Mouse (Mus musculus) adrenal gland, postnatal 0 days (tissue): ENCODE data around the gene Gtf2h1. TPM values are rescaled to one million over a fixed set of nuclear protein-coding genes. Genes with fewer than 3 reads are reported as not detected.

Experiments used
- polyA plus RNA-seq: library from polyadenylated mRNA; unstranded; fragments of >200 nt; fragmentation: Nextera tagmentation; extraction: Ambion mirVana; gene quantifications from 2 replicates; pipeline ENCODE4 v1.2.1, GENCODE M21; 2015

Gene Gtf2h1
- polyA plus RNA-seq: 29.6 and 38.2 TPM in 2 replicates

DNA sequence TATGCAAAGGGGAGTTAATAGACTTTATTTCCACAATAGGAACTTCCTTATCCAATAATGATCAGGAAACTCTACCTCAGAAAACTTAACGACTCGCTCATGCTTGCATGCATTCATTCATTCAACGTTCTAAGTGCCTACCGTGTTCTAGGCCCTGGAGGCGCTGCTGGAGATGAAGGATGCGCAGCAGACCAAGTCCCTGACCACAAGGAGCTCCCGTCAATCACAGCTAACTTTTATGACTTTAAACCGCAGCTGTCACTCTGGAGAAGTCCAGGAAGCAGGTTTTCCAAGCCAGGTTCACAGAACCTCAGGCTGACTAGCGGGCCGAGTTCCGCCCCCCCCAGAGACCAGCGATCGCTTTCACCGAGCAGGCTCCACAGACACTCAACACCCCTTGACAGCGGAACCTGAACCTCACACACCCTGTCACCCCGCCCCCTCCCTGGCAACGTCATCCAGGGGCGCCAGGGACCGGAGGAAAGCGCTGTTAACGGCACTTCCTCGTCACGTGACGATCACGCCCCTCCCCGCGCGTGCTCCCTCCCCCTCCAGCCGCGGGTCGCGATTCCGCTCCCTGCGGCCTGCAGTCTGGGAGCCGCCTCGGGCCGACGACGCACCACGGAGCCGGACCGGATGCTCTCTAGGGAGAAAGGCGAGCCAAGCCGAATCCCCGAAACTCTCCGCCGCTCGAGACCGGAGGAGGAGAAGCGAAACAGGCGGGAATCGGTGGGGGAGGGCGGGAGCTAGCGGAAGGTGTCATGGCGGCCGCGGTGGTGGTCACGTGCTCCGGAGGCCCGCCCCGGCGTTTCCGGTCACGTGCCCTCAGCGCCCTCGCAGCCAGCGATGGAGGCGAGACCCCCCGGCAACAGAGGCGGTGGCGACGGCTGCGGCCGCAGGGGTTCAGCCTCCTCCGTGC, at the start of gene Gtf2h1, which contains the start of gene Hps5:
TSS of gene Gtf2h1 (plus strand) at position 817 of the 919 bp plus-strand sequence.
TSS of gene Hps5 (minus strand) at position 778 of the 919 bp plus-strand sequence.

GRCm38 (mm10) chr7:46751490-46751889, 44.4 kb upstream of the Gtf2h1 start, which contains the start of gene Saa2:
Saa2 (plus strand) TSS chr7:46751790.

GRCm38 (mm10) chr7:46840787-46841525, 45.1 kb downstream of the Gtf2h1 start, which contains the start of gene Ldha:
Ldha (plus strand) TSS chr7:46841475.

DNA sequence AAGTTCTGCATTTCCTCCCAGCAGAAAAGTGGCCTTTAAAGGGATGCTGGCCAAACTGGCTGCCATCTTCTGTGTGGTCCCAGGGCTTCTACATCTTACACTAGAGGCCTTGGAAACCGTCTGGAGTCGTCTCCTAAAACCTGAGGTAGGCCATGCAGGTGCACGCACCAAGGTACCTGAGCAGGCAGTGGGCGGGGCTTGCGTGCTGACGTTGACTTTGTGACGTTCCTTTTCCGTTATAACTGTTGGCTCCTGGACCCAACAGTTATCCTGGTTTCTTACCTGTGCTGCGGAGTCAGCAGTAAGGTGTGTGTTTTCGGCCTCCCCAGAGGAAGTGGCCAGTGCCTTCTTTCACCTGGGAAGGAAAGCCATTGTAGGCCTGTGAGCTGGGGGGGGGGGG, 65.1 kb downstream of the Gtf2h1 start, which contains the start of gene Ldhc:
TSS of gene Ldhc (plus strand) at position 208 of the 400 bp plus-strand sequence.

Other genes with a start within 250 kb of the Gtf2h1 start
- gene Sergef, start 156.3 kb upstream of the Gtf2h1 start, polyA plus RNA-seq: 19.4 and 20.8 TPM in 2 replicates
- 0.30 and 0.88 TPM in 2 replicates for gene Tph1, start 123.6 kb upstream of the Gtf2h1 start, polyA plus RNA-seq
- gene Saal1, start 85.4 kb upstream of the Gtf2h1 start, polyA plus RNA-seq: 17.0 and 18.3 TPM in 2 replicates
- 4.6 and 6.6 TPM in 2 replicates for gene Saa3, start 80.4 kb upstream of the Gtf2h1 start, polyA plus RNA-seq
- gene Saa4, start 63.5 kb upstream of the Gtf2h1 start, polyA plus RNA-seq: 0.10 and 0.16 TPM in 2 replicates
- gene Saa1, start 53.1 kb upstream of the Gtf2h1 start, polyA plus RNA-seq: 0.80 and 0.90 TPM in 2 replicates
- gene Saa2, start 44.3 kb upstream of the Gtf2h1 start, polyA plus RNA-seq: not detected in 2 replicates
- gene Hps5, start within 50 bp of the Gtf2h1 start, polyA plus RNA-seq: 9.0 and 10.7 TPM in 2 replicates
- 393 and 485 TPM in 2 replicates for gene Ldha, start 45.4 kb downstream of the Gtf2h1 start, polyA plus RNA-seq
- gene Ldhc, start 65.1 kb downstream of the Gtf2h1 start, polyA plus RNA-seq: not detected in 2 replicates
- gene Tsg101, start 123.9 kb downstream of the Gtf2h1 start, polyA plus RNA-seq: 155 and 169 TPM in 2 replicates
- gene Uevld, start 162.4 kb downstream of the Gtf2h1 start, polyA plus RNA-seq: 5.2 and 8.9 TPM in 2 replicates
- gene Gm9999, start 187.5 kb downstream of the Gtf2h1 start, polyA plus RNA-seq: not detected in 2 replicates
- gene Spty2d1, start 212.3 kb downstream of the Gtf2h1 start, polyA plus RNA-seq: 7.1 and 9.0 TPM in 2 replicates